Mouse (Mus musculus) spleen, adult 18-20 months (tissue): ENCODE results near the gene Mfng.

Experiments
- DNase-seq, 2 experiments: peaks; one replicate each; pipeline ENCODE4 v3.0.0; 2022; ENCODE audit warnings: mixed read lengths in 2 of 2

Gene Mfng

GRCm38 (mm10) chr15:78773290-78773729, at the start of gene Mfng:
Mfng (minus strand) TSS chr15:78773475.
- DNase-seq = peak; percentile 87 to 88

- DNase-seq = no peak
Observed at GRCm38 (mm10) chr15:78816074-78816391, 42.8 kb upstream of the Mfng start.

DNA sequence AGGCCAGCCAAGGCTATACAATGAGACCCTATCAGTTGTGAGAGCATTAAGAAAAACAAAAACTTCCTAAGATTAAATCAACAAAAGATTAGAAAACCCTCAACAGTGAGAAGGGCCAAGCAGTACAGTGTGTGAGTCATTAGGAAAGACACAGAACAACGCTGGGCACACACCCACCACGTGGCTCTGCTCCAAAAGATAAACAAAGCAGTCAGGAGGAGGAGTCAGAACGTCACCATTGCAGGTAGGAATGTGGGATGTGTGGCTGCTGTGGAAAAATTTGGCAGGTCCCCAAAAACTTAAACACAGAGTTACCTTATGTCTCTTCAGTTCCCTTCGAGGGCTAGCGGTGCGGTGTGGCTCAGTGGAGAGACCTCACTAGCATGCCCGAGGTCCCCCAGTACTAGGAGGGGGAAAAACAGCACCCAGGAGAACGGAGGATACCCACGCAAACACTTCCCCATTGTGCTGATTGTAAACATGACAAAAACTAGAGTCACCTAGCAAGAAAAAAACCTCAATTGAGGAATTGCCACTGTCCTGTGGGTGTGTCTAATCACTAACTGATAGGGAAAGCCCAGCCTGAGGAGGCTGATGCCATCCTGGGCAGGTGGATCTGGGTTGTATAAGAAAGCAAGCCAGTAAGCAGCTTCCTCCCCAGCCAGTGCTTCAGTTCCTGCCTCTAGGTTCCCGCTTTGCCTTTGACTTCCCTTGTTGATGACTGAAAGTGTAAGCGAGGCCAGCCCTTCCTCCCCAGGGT, 42.2 kb upstream of the Mfng start:
- DNase-seq = no peak

DNA sequence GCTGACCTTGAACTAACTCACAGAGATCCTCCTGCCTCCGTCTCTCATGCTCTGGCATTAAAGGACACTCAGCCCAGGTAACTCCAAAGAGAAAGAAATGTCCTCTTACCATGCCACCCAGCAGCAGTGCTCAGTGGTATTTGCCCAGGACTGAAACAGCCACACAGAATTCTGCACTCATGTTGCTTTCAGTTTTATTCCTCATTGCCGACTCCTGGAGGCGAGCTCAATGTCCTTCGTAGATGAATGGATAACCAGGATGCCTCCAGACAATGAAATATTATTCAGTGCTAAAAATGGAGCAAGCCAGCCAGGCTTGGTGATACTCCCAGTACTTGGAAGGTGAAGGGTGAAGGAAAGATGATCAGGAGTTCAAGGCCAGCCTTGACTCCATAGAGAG, 40.3 kb upstream of the Mfng start:
- no peak for DNase-seq

DNA sequence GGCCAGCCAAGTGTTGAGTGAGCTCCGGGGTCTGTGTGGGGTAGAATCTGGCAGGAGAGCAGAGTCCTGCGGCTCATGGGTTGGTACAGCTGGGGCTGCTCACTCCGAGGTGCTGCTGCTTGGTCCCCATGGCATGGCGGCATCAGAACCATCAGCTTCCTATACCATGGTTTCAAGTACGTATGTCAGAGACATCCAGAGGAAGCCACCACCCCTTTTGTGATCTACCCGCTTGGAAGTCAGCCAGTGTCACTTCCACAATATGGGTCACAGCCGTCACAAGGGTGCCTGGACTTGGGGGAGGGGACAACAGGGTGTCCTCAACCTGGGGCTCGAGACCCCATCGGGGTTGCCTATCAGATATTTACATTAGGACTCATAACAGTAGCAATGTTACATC, 36.9 kb upstream of the Mfng start:
- DNase-seq = no peak

DNA sequence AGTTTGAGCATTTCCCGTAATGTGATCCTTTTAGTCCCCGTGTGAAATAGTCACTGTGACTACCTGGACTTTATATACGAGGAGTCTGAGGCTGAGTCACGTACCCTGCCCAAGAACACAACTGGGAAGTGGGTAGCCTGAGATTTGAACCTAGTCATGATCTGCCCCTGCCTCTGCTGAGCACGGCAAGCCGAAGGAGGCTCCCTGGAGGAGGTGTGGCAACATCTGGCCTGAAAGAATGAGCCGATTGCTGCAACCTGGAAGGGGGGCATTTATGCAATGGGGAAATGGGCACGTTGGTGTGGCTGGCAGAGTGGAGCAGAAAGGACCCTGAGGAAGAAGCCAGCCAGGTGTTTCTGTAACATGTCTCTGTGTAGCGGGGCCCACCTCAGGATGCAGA, 36.5 kb upstream of the Mfng start:
- no peak for DNase-seq

DNA sequence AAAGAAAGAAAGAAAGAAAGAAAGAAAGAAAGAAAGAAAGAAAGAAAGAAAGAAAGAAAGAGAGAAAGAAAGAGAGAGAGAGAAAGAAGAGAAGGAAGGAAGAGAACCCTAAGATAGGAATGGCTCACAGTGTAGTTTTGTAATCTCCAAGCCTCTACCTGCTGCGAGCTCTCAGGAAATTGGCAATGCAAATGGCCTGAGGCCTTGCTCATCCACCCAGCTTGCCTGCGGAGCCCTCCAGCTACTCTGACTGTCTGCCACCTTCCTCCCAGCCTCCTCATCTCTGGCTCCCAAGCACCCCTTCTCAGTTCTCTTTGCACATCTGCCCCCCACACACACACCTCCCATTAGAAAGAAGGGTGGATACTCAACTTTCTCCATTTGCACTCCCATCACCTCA, 35.7 kb upstream of the Mfng start:
- no peak for DNase-seq

- no peak for DNase-seq
Observed at GRCm38 (mm10) chr15:78807141-78807540, 33.9 kb upstream of the Mfng start.

DNA sequence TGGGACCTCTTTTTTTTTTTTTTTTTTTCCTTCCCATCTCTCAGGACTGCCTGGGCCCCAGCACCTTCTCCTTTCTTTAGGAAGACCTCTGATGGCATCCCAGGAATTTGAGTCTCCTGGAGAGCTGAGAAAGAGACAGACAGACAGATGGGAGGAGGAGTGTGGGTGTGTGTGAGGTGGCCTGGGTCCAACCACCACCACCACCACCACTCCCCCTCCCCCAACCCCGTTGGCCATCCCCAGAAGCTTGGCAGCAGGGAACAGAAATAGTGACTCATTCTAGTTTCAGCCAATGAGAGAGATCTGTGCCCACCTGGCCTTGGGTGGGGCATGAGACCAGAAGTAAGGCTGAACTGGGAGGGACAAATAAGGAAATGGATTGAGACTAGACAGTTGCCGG, 33.3 kb upstream of the Mfng start:
- DNase-seq = no peak

GRCm38 (mm10) chr15:78805351-78805750, 32.1 kb upstream of the Mfng start:
- no peak for DNase-seq

DNA sequence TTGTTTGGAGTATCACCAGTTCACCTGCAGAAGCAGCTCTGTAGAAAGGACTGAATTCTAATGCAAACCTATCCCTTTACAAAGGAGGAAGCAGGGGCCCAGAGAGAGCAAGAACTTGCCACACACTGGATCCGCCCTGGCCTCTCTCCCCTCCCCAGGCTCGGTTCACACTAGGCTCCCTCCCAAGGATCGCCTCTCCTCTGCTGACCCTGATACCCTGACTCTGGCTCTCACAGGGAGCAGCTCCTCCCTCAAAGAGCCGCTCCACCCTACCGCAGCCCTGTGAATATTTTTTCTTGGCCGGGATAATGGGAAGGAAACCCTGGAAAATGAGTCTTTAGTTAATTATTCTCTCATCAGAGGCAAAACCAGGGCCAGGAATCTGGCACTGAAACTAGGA, 31.1 kb upstream of the Mfng start:
- DNase-seq = no peak

GRCm38 (mm10) chr15:78803499-78803900, 30.2 kb upstream of the Mfng start:
- no peak for DNase-seq

DNA sequence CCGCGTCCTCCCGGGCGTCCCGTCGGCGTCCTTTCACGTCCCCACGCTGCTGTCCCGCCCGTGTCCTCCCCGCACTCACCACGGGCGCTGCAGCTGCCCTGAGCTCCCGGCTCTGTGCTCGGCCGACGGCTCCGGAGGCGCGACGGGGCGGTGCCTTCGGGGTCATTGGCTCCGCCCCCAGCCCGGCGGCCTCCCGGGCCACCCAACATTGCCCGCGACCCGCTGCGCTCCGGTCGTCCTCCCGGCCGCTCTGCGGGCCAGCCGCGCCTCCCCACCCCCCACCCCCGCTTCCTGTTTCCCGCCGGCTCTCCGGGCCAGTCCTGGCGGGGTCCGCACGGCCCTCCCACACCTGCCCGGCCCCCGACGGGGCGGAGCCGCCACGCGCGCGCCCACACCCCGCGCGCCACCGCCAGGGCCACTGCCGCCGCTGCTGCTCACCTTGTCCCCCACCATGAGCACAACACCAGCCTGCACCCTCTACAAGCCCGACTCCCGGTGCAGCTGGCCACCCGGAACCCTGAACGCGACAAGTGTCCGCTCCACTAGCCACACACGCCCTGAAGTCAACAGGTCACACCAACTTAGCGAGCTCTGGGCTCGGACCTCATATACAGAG, 29.6 kb upstream of the Mfng start, which contains the start of gene Card10:
Gene Card10, minus strand, starts transcription at position 267 of the 616 bp plus-strand sequence.
- DNase-seq = peak in 1 of 2 experiments; percentile 54

DNA sequence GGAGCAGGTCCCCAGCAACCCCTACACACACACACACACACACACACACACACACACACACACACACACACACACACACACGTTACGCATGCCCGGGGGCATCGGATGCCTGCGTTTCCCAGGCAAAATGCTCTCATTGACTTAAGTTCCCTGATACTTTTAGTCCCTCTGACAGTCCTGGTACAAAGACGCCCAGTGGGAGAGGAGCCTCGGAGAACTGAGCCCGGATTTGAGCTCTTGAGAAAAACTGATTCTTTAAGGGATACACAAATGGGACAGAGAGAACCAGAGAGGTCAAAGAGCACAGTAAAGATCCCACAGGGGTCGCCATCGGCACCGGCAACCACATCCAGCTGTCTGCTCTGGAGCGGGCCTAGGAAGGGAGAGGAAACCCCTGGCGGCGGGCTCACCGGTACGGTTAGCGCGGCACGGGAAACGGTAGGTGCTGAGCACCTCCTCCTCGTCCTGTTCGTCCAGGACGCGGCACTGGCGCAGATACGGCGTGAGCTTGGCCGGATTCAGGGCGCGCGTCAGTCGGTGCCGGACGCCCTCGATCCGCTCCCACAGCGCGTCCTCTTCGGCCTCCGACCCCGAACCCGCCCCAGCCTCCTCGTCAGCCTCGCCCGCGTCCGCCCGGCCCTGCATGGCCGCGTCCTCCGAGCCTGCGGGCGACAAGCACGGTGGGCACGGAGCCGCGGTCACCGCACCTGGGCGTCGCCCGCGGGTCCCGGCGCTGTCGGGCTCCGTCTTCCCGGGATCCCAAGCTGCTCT, 28.9 kb upstream of the Mfng start:
- peak in 1 of 2 experiments; percentile 24 for DNase-seq

GRCm38 (mm10) chr15:78801571-78801970, 28.3 kb upstream of the Mfng start:
- DNase-seq = no peak

- no peak for DNase-seq
Observed at GRCm38 (mm10) chr15:78799029-78799428, 25.8 kb upstream of the Mfng start.

- no peak for DNase-seq
Observed at GRCm38 (mm10) chr15:78797060-78797329, 23.7 kb upstream of the Mfng start.

DNA sequence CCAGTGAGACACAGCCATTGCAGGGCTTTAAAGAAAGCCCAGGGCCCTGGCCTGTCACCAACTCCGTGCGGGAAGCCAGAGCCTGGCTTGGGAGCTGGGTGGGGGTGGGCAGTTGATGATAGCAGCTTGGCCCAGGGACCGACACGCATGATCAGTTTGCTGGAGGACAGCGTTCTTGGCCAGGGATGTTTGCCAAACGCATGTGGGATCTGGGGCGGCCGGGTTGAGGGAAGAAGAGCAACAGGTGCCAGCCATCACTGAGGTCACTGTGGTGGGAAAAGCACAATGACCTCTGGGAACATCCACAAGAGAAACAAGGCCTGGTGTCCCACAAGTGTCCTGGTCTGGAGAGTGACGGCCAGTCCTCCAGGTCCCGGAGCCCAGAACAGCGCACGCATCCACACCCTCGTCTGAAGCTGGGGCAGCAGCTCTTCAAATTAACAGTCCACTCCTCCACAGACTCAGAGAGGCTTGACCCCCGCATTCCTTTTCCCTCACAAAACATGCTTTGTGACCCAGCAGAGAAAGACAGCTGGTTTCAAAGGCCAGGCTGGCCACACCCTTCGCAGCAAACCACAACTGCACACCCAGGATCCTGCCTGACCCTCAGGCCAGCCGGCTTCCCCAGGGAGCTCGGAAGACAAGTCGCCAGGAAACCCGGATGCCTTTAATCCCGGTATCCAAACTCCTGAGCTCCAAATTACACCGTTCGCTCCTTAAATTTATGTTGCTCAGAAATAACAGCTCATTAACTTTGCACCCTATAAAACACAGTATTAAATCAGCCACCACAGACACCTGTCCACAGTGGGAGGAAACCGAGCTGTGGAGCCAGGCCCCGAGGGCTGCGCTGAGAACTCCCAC, 23.2 kb upstream of the Mfng start:
- DNase-seq = no peak

DNA sequence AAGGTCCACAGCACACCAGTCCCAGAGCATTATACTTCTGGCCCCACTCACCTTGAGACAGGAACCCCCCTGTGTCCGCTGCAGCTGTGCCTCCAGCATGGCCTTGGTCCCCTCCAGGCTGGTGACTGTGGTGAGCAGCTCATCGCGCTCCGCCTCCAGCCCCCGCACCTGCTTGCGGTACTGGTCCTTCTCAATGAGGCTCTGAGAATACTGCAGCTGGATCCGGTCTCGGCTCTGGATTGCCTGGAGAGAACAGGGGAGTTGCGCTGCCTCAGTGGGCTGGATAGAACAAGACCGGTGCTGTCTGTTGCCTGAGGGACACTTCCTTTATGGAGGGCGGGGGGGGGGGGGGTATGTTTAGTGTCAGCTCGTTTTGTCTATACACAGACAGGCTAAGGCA, 17.7 kb upstream of the Mfng start:
- no peak for DNase-seq

- DNase-seq = no peak
Observed at GRCm38 (mm10) chr15:78790451-78790850, 17.2 kb upstream of the Mfng start.

DNA sequence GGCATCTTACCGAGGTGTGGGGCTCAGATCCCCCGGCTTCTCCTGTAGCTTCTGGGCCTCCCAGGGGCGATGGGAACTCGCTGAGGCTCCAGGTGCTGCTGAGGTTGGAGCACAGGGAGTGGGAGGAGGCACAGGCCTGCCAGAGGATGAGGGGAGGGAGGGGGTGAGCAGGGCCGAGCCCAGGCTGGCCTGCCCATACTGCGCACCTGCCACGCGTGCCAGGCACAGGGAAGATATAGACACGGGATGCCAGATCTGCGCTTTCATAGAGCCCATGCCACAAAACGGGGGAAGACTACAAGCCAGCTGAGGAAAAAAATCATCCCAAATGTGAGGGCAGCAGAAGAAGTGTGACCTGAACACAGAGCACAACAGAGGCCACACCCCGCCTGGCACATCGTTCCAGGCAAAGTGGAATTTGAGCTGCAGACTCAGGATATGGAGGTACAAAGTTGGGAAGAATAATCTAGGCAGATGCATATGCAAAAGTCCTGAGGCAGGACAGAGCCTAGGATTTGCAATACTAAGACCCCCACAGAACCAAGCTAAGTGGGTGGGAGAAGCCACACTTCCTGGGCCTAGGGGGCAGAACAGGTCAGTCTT, 16.5 kb upstream of the Mfng start:
- DNase-seq = no peak

DNA sequence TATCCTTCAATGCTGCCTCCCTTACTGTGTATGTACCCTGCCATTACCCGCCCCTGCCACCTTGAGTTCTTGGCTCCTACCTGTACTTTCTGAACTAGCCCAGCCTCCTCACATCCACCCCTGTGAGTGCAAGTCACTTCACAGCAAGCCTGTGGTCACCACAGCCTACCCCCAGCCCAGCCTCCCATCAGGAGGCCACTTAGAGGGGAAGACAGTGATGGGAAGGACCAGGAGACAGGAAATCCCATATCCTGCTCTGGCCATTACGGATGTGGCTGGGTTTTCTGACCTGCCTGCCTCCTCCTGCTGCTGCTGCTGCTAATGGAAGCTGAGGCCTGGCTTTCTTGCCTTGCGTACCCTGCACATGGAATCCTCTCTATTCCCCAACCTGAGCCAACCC, 14.8 kb upstream of the Mfng start:
- no peak for DNase-seq
